Mouse (Mus musculus) CD4-positive helper T cell, adult 2 months (primary cell): ENCODE data around the gene Hspb11.
A peak's percentile ranks its signal among the peaks of the same experiment; 100 is the strongest.

Source experiments
- DNase-seq: peaks from one replicate; pipeline ENCODE4 v3.0.0-alpha.2; 2012; ENCODE audit warnings: low read depth, missing footprints, low spot score

The Hspb11 gene

GRCm38 (mm10) chr4:107253125-107254091, at the start of gene Hspb11, which contains the start of gene Lrrc42:
Gene Hspb11, plus strand, starts transcription at chr4:107253593.
Gene Lrrc42, minus strand, starts transcription at chr4:107253532.
- peak; percentile 100 for DNase-seq

GRCm38 (mm10) chr4:107207016-107207415, 46.4 kb upstream of the Hspb11 start:
- no peak for DNase-seq

- no peak for DNase-seq
Observed at GRCm38 (mm10) chr4:107208880-107209279, 44.5 kb upstream of the Hspb11 start, which contains the start of gene Ldlrad1. Gene Ldlrad1, plus strand, starts transcription at chr4:107209180.

GRCm38 (mm10) chr4:107210483-107211097, 42.8 kb upstream of the Hspb11 start:
- DNase-seq: peak; percentile 57

- DNase-seq: no peak
Observed at GRCm38 (mm10) chr4:107211465-107211864, 41.9 kb upstream of the Hspb11 start.

- no peak for DNase-seq
Observed at GRCm38 (mm10) chr4:107211936-107212335, 41.5 kb upstream of the Hspb11 start.

- DNase-seq: no peak
Observed at GRCm38 (mm10) chr4:107213279-107214011, 39.9 kb upstream of the Hspb11 start.

GRCm38 (mm10) chr4:107217574-107217973, 35.8 kb upstream of the Hspb11 start:
- no peak for DNase-seq

GRCm38 (mm10) chr4:107221524-107221923, 31.9 kb upstream of the Hspb11 start:
- no peak for DNase-seq

- peak; percentile 62 for DNase-seq
Observed at GRCm38 (mm10) chr4:107223225-107224204, 29.9 kb upstream of the Hspb11 start.

- no peak for DNase-seq
Observed at GRCm38 (mm10) chr4:107226313-107226712, 27.1 kb upstream of the Hspb11 start.

- DNase-seq: no peak
Observed at GRCm38 (mm10) chr4:107232219-107232618, 21.2 kb upstream of the Hspb11 start.

GRCm38 (mm10) chr4:107238253-107238652, 15.1 kb upstream of the Hspb11 start:
- no peak for DNase-seq

- no peak for DNase-seq
Observed at GRCm38 (mm10) chr4:107240196-107240595, 13.2 kb upstream of the Hspb11 start.

- no peak for DNase-seq
Observed at GRCm38 (mm10) chr4:107243365-107244333, 9.7 kb upstream of the Hspb11 start.

- no peak for DNase-seq
Observed at GRCm38 (mm10) chr4:107245368-107245767, 8.0 kb upstream of the Hspb11 start.

- DNase-seq: no peak
Observed at GRCm38 (mm10) chr4:107246040-107246439, 7.4 kb upstream of the Hspb11 start.

- no peak for DNase-seq
Observed at GRCm38 (mm10) chr4:107247110-107247509, 6.3 kb upstream of the Hspb11 start.

GRCm38 (mm10) chr4:107248061-107248460, 5.3 kb upstream of the Hspb11 start:
- DNase-seq: no peak
